Mouse (Mus musculus): ENCODE results near the gene Fstl3.

Fstl3 gene

GRCm38 (mm10) chr10:79808728-79809127 lies 31.7 kb downstream of the Fstl3 start:
- no peak for DNase-seq (ENCODE audit: low spot score in 2 of 2)

- peak; percentile 80 to 83 for DNase-seq (ENCODE audit: low spot score in 2 of 2)
These were observed 34.9 kb downstream of the Fstl3 start for GRCm38 (mm10) chr10:79811736-79812637.

GRCm38 (mm10) chr10:79814271-79814842 lies 37.3 kb downstream of the Fstl3 start:
- no peak for DNase-seq (ENCODE audit: low spot score in 2 of 2)

GRCm38 (mm10) chr10:79815671-79816494 lies 38.8 kb downstream of the Fstl3 start:
- no peak for DNase-seq (ENCODE audit: low spot score in 2 of 2)

- no peak for DNase-seq (ENCODE audit: low spot score in 2 of 2)
These were observed 40.0 kb downstream of the Fstl3 start for GRCm38 (mm10) chr10:79817111-79817510.

- DNase-seq (ENCODE audit: low spot score in 2 of 2), result no peak
These were observed 41.2 kb downstream of the Fstl3 start for GRCm38 (mm10) chr10:79818225-79818624.

GRCm38 (mm10) chr10:79819606-79820005 lies 42.5 kb downstream of the Fstl3 start:
- DNase-seq (ENCODE audit: low spot score in 2 of 2), result no peak

- no peak for DNase-seq (ENCODE audit: low spot score in 2 of 2)
These were observed 43.2 kb downstream of the Fstl3 start for GRCm38 (mm10) chr10:79820277-79820676.

GRCm38 (mm10) chr10:79820782-79821181 lies 43.7 kb downstream of the Fstl3 start, which contains the start of gene Misp:
Misp (plus strand) TSS chr10:79820989.
- no peak for DNase-seq (ENCODE audit: low spot score in 2 of 2)

- no peak for DNase-seq (ENCODE audit: low spot score in 2 of 2)
These were observed 44.7 kb downstream of the Fstl3 start for GRCm38 (mm10) chr10:79821731-79822130.

- DNase-seq (ENCODE audit: low spot score in 2 of 2), result no peak
These were observed 45.3 kb downstream of the Fstl3 start for GRCm38 (mm10) chr10:79822372-79822771.

GRCm38 (mm10) chr10:79823011-79823410 lies 45.9 kb downstream of the Fstl3 start:
- no peak for DNase-seq (ENCODE audit: low spot score in 2 of 2)

- no peak for DNase-seq (ENCODE audit: low spot score in 2 of 2)
These were observed 47.3 kb downstream of the Fstl3 start for GRCm38 (mm10) chr10:79824413-79824812.

- no peak for DNase-seq (ENCODE audit: low spot score in 2 of 2)
These were observed 54.5 kb downstream of the Fstl3 start for GRCm38 (mm10) chr10:79831583-79831982.

All from urinary bladder, postnatal 36 days (tissue).